Mouse (Mus musculus) layer of hippocampus, adult 11-12 months (tissue): ENCODE measurements around the gene Rorb.
A peak's percentile ranks its signal among the peaks of the same experiment; 100 is the strongest.

Source experiments
- DNase-seq: peaks from one replicate; pipeline ENCODE4 v3.0.0; 2022; ENCODE audit warnings: low spot score

The Rorb gene

GRCm38 (mm10) chr19:19110793-19111427 lies at the start of gene Rorb:
Rorb (minus strand) TSS chr19:19111196.
- peak; percentile 83 for DNase-seq

GRCm38 (mm10) chr19:19148847-19149246 lies 37.9 kb upstream of the Rorb start:
- no peak for DNase-seq

GRCm38 (mm10) chr19:19144447-19144846 lies 33.5 kb upstream of the Rorb start:
- no peak for DNase-seq

- no peak for DNase-seq
Observed at GRCm38 (mm10) chr19:19136856-19137255, 25.9 kb upstream of the Rorb start.

- no peak for DNase-seq
Observed at GRCm38 (mm10) chr19:19135838-19136237, 24.8 kb upstream of the Rorb start.

- DNase-seq, result no peak
Observed at GRCm38 (mm10) chr19:19122324-19122723, 11.3 kb upstream of the Rorb start.

- DNase-seq, result no peak
Observed at GRCm38 (mm10) chr19:19112180-19112579, 1.2 kb upstream of the Rorb start.

- no peak for DNase-seq
Observed at GRCm38 (mm10) chr19:19111428-19112170, 603 bp upstream of the Rorb start.

GRCm38 (mm10) chr19:19110011-19110768 lies 806 bp downstream of the Rorb start:
- DNase-seq, result peak; percentile 29

GRCm38 (mm10) chr19:19108596-19109381 lies 2.2 kb downstream of the Rorb start:
- no peak for DNase-seq

- no peak for DNase-seq
Observed at GRCm38 (mm10) chr19:19104581-19104980, 6.4 kb downstream of the Rorb start.

- no peak for DNase-seq
Observed at GRCm38 (mm10) chr19:19097149-19097548, 13.8 kb downstream of the Rorb start.

- no peak for DNase-seq
Observed at GRCm38 (mm10) chr19:19089427-19089826, 21.6 kb downstream of the Rorb start.

GRCm38 (mm10) chr19:19077880-19078279 lies 33.1 kb downstream of the Rorb start:
- DNase-seq, result no peak

- DNase-seq, result no peak
Observed at GRCm38 (mm10) chr19:19074756-19075155, 36.2 kb downstream of the Rorb start.

GRCm38 (mm10) chr19:19058710-19059398 lies 52.1 kb downstream of the Rorb start:
- DNase-seq, result no peak

- DNase-seq, result no peak
Observed at GRCm38 (mm10) chr19:19058201-19058600, 52.8 kb downstream of the Rorb start.

- DNase-seq, result no peak
Observed at GRCm38 (mm10) chr19:19043138-19043537, 67.9 kb downstream of the Rorb start.

- DNase-seq, result no peak
Observed at GRCm38 (mm10) chr19:19040800-19041199, 70.2 kb downstream of the Rorb start.

GRCm38 (mm10) chr19:19034482-19035315 lies 76.3 kb downstream of the Rorb start:
- no peak for DNase-seq

- DNase-seq, result no peak
Observed at GRCm38 (mm10) chr19:19033974-19034373, 77.0 kb downstream of the Rorb start.
